Mouse (Mus musculus) liver, embryonic 14 days (tissue): ENCODE data around the gene Akr1c21. TPM values are rescaled to one million over a fixed set of nuclear protein-coding genes. Genes with fewer than 3 reads are reported as not detected.

Experiments
- polyA plus RNA-seq: library from polyadenylated mRNA; depleted of rRNA; stranded (reverse); fragments of >200 nt; gene quantifications from 2 replicates; pipeline ENCODE4 v1.2.3, GENCODE M21; 2012; rRNA removed

Gene Akr1c21
- polyA plus RNA-seq, result 0.02 TPM in 1 of 2 replicates, not detected in the other

GRCm38 (mm10) chr13:4573871-4574270, at the start of gene Akr1c21:
Gene Akr1c21 (plus strand): TSS chr13:4574075.

DNA sequence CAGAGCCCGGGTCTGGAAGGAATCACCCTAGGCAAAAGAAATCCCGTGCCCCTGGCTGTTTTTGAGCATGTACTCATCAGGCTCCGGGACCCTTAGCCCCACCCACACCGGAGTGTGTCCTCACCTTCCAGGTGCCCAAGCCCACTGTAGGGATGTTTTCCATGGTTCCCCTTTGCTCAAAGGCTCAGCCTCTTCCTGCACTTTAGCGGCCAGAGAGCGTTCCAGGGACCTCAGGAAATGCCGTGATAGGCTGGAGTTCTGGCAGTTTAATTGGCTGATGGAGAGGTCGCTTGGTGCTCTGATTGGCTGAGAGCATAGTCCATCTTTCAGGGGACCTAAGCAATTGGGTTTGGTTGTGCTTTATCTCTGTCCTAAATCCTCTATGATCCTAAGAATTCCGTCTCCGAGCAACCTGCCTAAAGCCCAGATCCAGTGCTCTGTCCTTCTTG, 35.1 kb downstream of the Akr1c21 start, which contains the start of gene Akr1e1:
Akr1e1 (minus strand) TSS at position 214 of the 449 bp plus-strand sequence.

Other genes with a start within 250 kb of the Akr1c21 start
- gene Akr1c6, start 139.8 kb upstream of the Akr1c21 start, polyA plus RNA-seq, result 0.66 and 0.78 TPM in 2 replicates
- 0.03 and 0.10 TPM in 2 replicates for gene Akr1c20, start 50.7 kb upstream of the Akr1c21 start, polyA plus RNA-seq
- 7.0 and 7.1 TPM in 2 replicates for gene Akr1e1, start 35.1 kb downstream of the Akr1c21 start, polyA plus RNA-seq